Mouse (Mus musculus): ENCODE measurements around the gene Nutf2-ps1. TPM values are rescaled to one million over a fixed set of nuclear protein-coding genes. Genes with fewer than 3 reads are reported as not detected.

Gene Nutf2-ps1
- total RNA-seq, 1 experiment from 2014 or later = 52.6 TPM

DNA sequence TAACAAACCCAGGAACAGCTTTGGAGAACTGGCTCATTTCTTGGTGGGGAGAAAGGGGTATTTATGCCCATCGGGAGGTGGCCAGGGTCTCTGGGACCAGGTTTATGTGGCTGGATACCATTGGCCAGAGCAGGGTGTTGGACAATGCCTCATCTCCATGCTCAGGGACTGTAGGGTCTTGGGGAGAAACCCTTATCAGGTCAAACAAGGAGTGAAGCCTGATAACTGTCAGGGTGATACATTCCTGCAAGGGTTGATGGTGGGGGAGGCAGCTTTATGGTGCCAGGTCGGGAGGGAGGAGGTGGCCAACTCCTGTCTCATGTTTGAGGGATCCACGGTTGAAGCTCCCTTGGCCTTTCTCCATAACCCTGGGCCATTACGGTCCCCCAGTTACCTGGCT lies 17.8 kb downstream of the Nutf2-ps1 start:
- DNase-seq = no peak

DNA sequence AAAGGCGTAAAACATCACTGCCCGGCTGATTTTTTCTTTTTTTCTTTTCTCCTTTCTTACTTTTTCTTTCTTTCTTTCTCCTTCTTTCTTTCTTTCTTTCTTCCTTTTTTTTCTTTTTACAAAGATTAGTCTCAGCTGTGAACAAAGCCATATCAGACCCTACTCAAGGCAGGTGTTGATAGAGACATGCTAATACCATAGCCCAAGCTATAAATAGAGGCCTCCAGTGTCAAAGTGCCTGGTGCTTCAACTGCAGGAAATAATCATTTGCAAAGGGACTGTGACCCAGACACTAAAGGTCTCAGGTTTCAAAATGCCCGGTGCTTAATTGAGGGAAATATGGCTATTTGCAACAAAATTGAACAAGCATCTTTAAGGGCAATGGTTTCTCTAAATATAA lies 20.3 kb downstream of the Nutf2-ps1 start:
- DNase-seq = no peak

DNA sequence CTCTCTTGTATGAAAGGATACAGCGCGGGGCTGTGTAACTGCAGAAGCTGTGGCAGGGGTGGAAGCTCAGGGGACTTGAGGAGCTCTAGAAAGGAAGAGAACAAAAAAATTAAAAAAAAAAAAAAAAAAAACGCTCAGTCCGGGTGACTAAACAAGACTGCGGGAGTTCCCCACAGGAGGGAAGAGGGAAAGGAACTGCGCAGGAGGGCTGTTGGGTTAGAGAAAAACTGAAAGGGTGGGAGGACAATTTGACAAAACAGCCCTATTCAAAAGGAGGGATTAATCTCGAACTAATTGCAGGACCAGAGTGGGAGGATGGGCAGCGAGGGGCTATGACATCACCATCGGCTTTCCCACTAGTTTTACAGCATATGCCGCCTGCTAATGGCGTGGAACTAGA lies 21.0 kb downstream of the Nutf2-ps1 start:
- DNase-seq = no peak

DNA sequence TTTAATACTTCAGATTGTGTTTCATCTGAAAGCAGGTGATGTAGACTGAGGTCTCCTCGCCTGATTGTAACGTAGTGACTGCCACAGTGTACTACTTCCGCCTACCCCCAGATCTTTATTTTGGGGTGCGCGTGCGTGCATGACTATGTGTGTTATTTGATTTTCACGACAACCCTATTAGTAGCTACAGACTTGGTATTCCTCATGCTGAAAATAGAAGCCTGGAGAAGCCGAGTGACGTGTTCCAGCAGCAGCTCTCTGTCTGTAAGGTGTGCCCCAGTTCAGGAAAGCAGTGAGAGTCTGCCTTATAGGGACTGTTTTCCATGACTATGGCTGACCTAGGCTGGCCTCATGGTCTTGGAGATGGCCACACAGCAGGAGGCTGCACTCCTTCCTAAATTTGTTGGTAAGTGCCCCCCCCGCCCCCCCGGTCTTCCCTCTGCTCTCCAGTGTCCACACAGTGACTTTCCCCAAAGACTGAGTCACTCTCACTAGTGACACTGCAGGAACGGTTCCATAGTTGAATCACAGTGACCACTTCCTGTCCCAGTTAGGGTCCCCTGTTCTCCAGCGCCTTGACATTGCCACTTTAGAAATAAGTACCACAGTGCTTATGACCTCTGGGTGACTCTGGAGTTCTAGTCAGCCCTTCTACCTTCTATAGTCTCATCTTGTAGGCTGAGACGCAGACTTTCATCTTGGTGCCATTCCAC lies 23.1 kb downstream of the Nutf2-ps1 start:
- DNase-seq = no peak

DNA sequence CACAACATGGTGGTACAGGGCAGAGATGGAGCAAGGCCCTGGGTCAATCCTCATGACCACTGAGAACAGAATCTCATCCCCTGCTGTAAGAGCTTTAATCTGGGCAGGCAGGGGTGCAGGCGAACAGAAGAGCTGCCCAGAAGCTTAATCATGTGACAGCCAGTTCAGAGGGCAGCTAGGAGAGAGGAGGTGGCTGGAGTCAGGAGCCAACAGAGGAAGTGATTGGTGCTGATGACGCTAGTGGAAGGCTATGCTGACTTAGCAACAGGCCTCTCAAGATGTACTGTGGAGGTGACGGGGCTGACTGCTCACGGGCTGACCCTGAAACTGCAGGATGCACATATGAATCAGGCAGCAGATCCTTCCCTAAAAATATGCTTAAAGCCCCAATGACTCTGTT lies 24.7 kb downstream of the Nutf2-ps1 start:
- DNase-seq = peak; percentile 29

DNA sequence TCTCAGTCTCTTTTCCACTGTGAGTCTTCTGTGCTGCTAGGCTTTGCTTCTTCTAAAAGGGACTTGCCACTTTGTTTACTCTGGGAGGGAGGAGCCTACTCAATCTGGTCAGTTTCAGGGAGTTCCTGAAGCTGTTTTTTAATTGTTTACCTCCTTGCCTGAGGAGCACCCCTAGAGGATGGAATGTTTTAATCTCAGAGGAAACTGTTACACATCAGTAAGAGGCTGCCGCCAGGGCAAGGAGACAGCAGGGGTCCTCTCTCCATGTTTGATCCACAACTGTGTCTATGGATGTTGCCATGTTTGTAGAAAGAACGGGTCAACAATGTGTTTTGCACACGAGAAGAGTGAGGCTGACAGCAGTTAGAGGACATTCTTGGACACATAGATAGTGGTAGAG lies 28.4 kb downstream of the Nutf2-ps1 start:
- no peak for DNase-seq

DNA sequence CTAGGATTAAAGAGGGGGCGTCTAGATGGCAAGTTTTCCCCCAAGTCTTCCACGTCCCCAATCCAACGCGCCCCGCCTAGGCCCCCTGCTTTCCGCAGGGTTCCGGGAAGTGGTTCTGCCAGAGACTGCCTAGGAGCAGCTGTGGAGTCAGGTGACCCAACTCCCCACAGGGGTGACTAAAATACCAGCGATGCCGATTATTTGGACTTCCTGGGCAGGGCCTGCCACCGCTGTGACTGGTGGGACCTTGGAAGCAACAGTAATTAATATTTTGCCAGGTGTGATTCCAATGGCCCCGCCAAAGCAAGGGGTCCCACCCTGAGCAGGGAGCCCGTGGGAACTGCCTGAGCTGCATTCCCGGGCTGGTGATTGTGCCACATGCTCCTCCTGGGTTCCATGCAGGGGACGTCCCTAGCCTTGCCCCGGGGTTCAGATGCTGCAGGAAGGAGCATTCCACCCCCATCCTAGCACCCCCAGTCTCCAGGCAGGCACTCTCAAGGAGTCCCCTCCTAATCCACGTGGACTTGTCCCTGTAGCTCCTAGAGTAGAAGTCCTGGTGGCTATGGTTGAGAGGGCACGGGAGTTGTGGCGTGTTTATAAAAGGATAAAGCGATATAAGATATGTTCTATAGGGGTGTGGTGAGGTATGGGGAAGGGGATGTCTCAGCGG lies 31.5 kb downstream of the Nutf2-ps1 start:
- DNase-seq = peak; percentile 7

DNA sequence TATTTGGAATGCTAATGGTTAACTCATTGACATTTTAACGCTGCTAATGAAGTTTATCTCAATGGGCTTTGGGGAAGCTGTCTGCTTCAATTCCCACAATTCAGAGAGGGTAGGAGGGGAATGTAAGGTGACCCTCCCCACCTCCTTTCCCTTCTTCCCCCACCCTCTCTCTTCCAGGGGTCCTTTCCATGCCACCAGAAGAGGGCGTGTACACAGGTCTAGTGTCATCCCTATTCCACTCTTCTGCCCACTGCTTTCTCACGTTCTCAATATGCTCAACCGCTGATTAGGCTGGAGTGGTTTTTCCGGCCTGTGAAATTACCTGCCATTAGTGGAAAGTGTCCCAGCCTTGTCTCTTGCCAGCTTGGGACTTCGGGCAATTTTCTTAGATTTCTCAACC lies 32.0 kb downstream of the Nutf2-ps1 start:
- DNase-seq = no peak

DNA sequence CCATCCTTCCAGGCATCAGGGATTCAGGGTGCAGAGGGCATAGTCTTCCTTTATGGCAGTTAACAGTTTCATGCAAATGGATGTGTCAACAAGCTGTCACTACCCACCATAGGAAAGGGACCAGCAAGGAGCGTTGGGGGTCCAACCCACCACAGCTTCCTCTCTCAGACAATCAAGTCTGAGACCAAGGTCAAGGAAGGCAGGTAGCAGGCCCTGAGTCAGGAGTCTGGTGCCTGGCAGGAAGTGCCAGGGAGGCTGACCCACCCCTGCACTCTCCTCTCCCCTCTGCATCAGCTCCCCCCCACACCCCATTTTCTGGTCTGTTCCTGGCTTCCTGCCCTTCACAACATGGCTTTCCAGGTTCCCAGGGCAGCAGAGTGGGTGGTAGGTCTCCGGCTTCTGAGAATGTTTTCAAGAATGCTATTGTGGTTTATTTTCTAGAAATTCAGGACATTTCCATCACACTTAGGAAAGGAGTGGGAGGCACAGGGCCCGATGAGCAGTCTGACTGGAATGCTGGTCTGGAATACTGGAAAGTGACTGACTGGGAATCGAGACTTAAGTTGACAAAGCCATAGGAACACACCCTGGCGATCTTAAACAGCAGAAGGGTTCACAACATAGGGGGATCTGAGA lies 33.8 kb downstream of the Nutf2-ps1 start:
- no peak for DNase-seq

DNA sequence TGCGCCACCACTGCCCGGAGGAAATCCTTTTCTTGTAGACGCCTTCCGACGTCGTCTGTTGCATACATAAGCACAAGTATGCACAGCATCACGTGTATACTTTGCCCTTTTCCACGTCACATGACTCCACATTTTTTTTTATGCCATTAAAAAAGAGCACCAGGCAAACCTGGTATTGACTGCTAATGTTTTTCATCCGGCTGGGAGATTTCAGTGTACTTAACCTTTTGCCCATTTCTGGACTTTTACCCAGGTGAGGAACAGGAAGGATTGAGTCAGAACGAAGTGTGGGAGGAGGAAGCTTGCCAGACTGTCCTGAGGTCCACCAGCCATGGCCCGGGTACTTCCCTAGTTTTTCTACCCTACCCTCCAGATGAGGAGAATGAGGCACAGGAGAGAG lies 34.5 kb downstream of the Nutf2-ps1 start:
- DNase-seq = no peak

DNA sequence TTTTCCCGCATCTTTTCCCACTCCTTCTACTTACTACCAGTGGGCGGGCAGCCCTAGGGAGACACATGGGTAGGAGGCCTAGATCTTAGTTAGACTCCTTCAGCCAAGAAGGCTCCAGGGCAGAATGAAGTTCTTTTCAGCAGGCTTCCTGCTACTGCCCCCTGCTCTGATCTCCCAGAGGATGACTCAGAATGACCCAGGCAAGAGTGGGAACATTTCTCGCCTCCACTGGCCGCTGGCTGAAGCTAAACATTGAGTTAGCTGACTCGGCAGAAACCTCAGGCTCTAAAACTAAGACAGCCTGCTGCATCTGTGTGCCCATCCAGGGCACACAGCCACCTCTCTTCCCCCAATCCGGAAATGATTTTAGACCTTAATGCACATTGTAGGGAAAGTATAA lies 36.1 kb downstream of the Nutf2-ps1 start:
- no peak for DNase-seq

DNA sequence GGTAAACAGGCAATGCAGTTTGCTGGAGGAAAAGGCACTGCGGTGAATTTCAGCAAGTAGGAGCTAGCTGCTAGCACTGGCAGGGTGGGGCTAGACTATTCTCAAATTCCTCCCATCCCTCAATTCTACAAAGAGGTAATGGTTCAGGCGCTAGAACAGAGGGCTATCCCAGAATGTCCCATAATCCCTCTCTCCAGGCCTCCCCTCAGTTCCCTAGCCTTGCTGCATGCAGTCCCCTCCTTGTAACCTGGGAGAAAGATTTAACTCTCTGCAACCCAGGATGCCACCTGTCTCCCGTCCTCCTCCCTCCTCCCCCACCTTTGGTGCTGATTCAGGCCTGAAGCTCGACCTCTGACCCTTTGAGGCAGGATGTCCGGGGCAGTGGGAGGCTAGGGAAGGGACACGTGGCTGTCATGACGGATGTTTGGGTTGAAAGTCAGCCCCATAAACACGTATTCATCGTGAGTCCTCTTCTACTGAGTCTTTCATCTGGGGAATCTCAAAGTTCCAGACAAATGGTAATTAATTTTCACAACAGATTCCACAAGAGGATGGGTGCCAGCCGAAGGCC lies 36.6 kb downstream of the Nutf2-ps1 start:
- no peak for DNase-seq

DNA sequence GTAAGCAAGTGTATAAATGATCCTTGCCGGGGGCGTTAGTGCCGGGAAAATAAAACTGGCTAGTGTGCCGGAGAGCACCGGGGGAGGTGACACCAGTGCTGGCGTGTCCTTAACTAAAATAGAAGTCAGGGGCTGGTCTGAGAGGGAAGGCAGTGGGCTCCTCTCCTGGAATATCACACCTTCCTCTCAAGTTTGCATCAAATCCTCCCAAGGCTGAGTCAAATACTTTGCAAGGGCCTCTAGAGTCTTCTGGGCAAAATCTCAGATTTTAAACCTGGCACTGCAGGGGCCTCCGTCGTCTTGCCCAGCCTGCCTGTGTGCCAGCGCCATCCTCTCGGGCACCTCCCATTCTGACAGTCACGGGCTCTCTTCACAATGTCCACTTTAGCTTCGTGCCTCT lies 37.9 kb downstream of the Nutf2-ps1 start:
- DNase-seq = no peak

DNA sequence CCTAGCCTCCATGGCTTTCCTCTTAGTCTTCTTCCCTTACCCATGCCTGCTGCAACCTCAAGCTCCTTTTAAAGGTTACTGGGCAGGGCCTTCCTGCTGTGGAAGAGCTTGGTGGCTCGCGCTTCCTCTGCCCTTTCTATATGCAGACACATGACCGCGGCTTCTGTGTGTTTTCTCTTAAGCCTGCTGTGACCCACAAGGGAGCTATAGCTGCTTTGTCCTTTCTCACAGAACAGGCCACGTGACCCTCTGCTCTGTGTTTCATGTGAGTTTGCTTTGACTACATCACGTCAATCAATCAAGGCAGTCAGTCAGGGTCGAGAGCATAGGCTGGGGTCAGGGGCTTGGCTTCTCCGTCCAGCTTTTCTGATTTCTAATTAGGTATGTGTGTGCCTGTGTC lies 41.3 kb downstream of the Nutf2-ps1 start:
- DNase-seq = no peak

DNA sequence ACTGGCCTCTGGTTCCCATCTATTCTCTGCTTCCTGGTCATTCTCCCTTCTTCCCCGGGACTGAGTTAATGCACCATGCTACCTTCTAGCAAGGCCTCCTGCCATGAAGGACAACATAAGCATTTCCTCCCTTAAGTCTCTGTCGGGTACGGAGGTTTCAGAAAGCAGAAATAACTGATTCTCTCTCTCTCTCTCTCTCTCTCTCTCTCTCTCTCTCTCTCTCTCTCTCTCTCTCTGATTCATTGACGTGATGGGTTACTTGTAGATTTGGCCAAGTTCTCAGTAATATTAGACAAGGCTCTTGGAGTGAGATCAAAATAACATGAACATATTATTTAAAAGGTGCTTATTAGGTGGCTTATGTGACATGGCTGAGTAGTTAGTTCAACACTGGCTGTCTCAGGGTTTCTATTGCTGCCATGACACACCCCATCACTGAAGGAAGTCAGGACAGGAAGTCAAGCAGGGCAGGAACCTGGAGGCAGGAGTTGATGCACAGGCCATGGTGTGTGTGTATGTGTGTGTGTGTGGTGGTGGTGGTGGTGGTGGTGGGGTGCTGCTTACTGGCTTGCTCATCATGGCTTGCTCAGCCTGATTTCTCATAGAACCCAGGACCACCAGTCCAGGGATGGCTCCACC lies 43.8 kb downstream of the Nutf2-ps1 start:
- DNase-seq = no peak

DNA sequence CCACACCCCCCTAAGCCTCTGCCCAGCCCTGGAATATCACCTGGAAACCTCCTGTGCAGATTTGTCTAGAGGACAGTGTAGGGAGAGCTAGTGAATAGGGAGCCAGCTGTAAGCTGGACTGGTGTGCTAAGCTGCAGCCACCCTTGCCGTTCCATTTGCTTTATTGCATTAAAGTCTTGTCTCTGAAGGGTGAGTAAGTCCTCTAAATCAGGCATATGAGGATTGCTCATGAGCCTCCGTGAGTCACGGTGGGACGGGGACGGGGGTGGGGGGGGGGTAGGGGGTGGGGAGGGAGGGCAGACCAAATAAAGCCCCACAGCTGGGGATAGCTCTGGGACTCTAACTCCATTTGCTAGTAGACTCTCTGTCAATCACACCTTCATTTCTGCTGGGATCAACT lies 45.3 kb downstream of the Nutf2-ps1 start:
- DNase-seq = no peak

DNA sequence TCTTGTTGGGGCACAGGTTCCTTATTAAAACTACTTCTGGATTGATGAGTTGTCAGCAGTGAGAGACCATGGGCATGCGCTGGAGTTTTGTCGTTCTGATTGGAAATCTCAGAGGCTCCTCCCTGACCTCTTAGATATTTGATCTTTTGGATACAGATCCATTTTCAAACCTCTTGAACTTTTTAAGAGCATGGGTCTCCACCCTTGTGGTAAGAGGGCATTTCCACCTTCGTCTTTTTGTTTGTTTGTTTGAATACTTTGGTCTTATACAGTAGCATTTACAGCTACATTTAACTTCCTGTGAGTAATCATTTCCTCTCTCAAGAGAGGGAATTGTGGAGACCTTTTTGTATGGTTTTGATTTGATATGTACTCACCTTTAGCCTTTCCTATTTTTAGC lies 49.6 kb downstream of the Nutf2-ps1 start:
- no peak for DNase-seq

DNA sequence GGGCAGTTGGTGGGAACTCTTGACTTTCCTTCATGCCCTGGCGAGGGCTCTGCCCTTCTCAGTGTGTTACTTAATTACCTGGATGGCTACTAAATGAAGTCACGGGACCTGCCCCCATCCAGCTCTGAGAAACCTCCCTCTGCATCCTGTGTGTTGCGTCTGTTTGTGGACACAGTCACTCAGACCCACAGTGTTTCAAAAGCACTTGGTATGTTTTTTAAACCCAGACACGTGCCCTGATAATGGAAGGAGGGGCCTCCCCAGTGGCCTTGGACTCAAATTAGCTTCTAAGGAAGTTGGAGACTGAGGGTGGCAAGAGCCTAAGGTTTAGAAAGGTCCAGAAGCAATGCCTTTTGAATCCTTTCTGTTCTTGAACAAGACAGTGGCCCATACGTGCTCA lies 50.1 kb downstream of the Nutf2-ps1 start:
- no peak for DNase-seq

All from adrenal gland, postnatal 25 days (tissue).